Mouse (Mus musculus) small intestine, adult 2 months (tissue): ENCODE measurements around the gene Ino80e. TPM values are rescaled to one million over a fixed set of nuclear protein-coding genes. Genes with fewer than 3 reads are reported as not detected.
A peak's percentile ranks its signal among the peaks of the same experiment; 100 is the strongest.

Experiments used
- H3K27ac ChIP-seq: fragments of 200-500 bp; 2 replicates; pipeline ENCODE4 v1.5.1; 2012; ENCODE audit warnings: low read depth, low read length, control low read depth, inconsistent platforms; ENCODE audit not compliant: insufficient read depth
- H3K27me3 ChIP-seq: fragments of 200-500 bp; 2 replicates; pipeline ENCODE4 v1.6.1; 2012; ENCODE audit warnings: mild to moderate bottlenecking, moderate library complexity, low read length, inconsistent platforms; ENCODE audit not compliant: control insufficient read depth, insufficient read depth
- H3K36me3 ChIP-seq: fragments of 200-500 bp; 2 replicates; pipeline ENCODE4 v1.6.1; 2012; ENCODE audit warnings: mild to moderate bottlenecking, low read length, control low read depth, inconsistent platforms; ENCODE audit not compliant: control insufficient read depth, insufficient read depth
- H3K4me1 ChIP-seq: fragments of 200-500 bp; 2 replicates; pipeline ENCODE4 v1.6.1; 2012; ENCODE audit warnings: low read length, inconsistent platforms, mixed read lengths; ENCODE audit not compliant: control insufficient read depth, insufficient read depth, insufficient read length
- H3K4me3 ChIP-seq: fragments of 200-500 bp; 2 replicates; pipeline ENCODE4 v1.5.1; 2012; ENCODE audit warnings: low read depth, mild to moderate bottlenecking, control low read depth, inconsistent platforms, low read length, moderate library complexity
- CTCF ChIP-seq: fragments of 200-500 bp; IDR thresholded peaks from 2 replicates; pipeline ENCODE4 v1.5.1; 2012; ENCODE audit warnings: low read depth, mild to moderate bottlenecking, control low read depth, inconsistent platforms, low read length, moderate library complexity, mixed read lengths; ENCODE audit not compliant: insufficient replicate concordance, insufficient read length; ENCODE audit errors: extremely low read depth
- POLR2A ChIP-seq: fragments of 200-500 bp; IDR thresholded peaks from 2 replicates; pipeline ENCODE4 v1.6.1; 2012; ENCODE audit warnings: low read depth, mild to moderate bottlenecking, control low read depth, inconsistent platforms, low read length, moderate library complexity
- WGBS: fragments of 180-500 bp; shearing (Covaris S2); methylation state at CpG from one replicate; pipeline ENCODE4 v1.1.7; 2018; 5-methylcytosine and 5-hydroxymethylcytosine counted together
- polyA plus RNA-seq: library from polyadenylated mRNA; depleted of rRNA; stranded (reverse); fragments of >200 nt; gene quantifications from 2 replicates; pipeline ENCODE4 v1.2.3, GENCODE M21; 2012

The Ino80e gene
- polyA plus RNA-seq, 1 experiment, result 42.8 TPM

DNA sequence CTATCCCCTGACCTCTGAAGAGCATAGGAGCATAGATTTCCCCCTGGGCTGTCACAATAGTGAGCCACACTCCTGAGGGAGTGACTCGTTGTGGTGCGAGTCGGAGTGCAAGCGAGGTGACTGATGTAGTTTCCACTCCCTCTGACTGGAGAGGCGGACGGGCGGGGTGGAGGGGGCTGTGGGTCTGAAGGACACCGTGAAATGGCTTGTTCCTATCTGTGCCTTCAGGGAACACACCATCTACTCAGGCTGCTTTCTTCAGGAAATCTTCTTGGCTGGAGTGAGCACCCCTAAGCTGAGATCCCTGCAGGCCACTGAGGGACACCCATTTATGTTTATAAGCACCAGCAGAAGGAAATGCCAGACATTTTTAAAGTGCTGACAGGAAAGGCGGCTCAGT lies 39.4 kb downstream of the Ino80e start:
- no peak for TF ChIP-seq POLR2A
- no peak for TF ChIP-seq CTCF
- 43% methylated on average over 9 of the region's 9 CpGs for WGBS
- Histone ChIP-seq H3K4me1 (no peaks in the 10 kb centered on the region; the same call in 1 of the 2 replicates), H3K4me3 (no peak overlapping the region; the same call in 1 of the 2 replicates), H3K36me3 (no peaks in the 10 kb centered on the region), H3K27ac (0 out of 2 replicates have a peak overlapping the region, but pooled peaks have one; percentile 3), H3K27me3 (peaks cover 25% of the 10 kb centered on the region)

DNA sequence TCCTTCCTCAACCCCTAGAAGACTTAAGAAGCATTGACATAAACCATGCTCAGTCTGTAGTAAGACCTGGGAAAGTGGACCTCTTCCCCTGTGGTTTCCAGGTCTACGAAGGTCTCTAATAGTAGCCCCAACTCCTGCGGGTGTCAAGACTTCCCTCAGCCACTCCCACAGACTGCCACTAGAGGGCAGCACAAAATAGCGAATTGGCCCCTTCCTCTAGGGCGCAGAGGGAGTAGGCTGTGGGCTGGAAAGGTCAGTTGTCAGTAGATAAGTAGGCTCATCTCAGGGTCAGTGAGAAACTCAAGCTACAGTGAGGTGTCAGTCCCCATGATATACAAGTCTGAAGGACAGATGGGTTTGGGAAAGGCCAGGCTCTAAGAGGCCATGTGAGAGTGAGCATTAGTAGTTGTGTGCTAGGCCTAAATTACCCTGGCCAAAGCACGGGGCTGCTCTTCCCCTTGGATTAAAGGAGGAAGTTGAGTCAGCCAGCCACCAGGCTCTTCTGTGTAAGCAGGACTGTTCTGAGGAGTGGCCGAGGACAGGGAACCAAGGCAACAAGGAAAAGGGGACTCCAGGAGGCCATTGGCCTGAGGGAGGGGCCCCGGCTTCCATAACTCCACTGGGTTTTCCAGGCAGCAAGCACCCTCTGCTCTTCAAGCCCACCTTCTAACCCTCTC lies 40.2 kb downstream of the Ino80e start:
- 25% methylated on average over 7 of the region's 7 CpGs for WGBS
- H3K27ac ChIP-seq, result no peak overlapping the region
- H3K4me3 ChIP-seq, result no peak overlapping the region
- H3K4me1 ChIP-seq, result no peaks in the 10 kb centered on the region; the same call in 1 of the 2 replicates
- peaks cover 25% of the 10 kb centered on the region for H3K27me3 ChIP-seq
- peak; percentile 97; the same call in 1 of the 2 replicates for TF ChIP-seq CTCF
- TF ChIP-seq POLR2A, result no peak
- no peaks in the 10 kb centered on the region for H3K36me3 ChIP-seq

DNA sequence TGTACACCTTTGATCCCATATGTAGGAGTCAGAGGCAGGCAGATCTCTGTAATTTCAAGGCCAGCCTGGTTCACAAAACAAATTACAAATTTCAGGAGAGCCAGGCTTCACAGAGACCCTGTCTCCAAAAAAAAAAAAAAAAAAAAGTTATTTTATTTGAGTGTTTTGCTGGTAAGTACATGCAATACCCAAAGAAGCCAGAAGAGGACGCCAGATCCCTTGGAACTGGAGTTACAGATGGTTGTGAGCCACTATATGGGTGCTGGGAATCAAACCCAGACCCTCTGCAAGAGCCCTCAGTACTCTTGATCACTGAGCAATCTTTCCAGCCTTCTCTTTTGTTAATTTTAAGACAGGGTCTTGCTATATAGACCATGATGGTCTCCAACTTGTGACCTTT lies 43.4 kb downstream of the Ino80e start:
- WGBS, result 29% methylated on average over 1 of the region's 1 CpGs
- Histone ChIP-seq H3K27ac (no peak overlapping the region), H3K36me3 (no peaks in the 10 kb centered on the region), H3K4me1 (no peaks in the 10 kb centered on the region; the same call in 1 of the 2 replicates), H3K4me3 (no peak overlapping the region), H3K27me3 (peaks cover 13% of the 10 kb centered on the region)
- TF ChIP-seq POLR2A, result no peak
- TF ChIP-seq CTCF, result no peak

DNA sequence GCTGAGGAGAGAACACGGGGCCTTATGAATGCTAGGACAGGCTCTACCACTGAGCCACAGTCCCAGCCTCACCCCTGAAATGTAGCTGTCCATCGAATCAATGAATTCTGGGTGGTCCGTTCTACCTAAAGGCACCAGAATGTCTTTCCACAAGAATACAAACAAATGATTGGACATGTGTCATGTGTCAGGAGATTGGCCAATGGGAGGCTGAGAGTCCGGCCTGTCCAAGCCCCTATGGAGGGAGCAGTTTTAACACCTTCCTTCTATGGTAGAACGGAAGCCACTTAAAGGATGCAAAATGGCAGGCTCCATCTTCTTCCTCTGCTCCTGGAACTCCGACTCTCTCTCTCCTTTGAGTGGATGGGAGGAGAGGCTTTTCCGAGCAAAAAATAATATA lies 44.6 kb downstream of the Ino80e start:
- WGBS, result 80% methylated on average over 7 of the region's 7 CpGs
- no peak for TF ChIP-seq CTCF
- no peak for TF ChIP-seq POLR2A
- Histone ChIP-seq H3K4me3 (no peak overlapping the region), H3K36me3 (no peaks in the 10 kb centered on the region), H3K27me3 (peaks cover 2% of the 10 kb centered on the region; the same call in 1 of the 2 replicates), H3K27ac (no peak overlapping the region), H3K4me1 (no peaks in the 10 kb centered on the region)

DNA sequence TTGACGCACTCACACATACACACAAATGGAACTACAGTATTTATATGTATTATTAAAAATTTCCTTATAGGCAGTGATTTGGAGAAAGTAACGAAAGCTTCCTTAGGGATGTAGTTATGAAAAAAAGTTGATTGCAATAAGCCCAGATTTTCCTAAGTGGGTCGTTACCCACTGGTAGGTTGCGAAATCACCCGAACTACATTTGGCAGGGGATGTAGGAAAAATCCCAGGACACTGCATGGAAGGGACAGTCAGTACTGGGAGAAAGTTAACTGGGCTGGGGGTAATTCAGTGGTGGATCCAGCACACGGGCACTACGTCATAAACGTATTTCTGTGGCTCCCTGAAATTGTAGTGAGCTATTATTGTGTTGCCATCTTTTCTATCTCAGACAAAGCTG lies 45.7 kb downstream of the Ino80e start:
- no peak overlapping the region for H3K27ac ChIP-seq
- no peak overlapping the region for H3K4me3 ChIP-seq
- H3K4me1 ChIP-seq, result no peaks in the 10 kb centered on the region
- no peaks in the 10 kb centered on the region for H3K27me3 ChIP-seq
- H3K36me3 ChIP-seq, result no peaks in the 10 kb centered on the region
- WGBS, result 69% methylated on average over 8 of the region's 8 CpGs
- TF ChIP-seq CTCF (no peak), POLR2A (no peak)

DNA sequence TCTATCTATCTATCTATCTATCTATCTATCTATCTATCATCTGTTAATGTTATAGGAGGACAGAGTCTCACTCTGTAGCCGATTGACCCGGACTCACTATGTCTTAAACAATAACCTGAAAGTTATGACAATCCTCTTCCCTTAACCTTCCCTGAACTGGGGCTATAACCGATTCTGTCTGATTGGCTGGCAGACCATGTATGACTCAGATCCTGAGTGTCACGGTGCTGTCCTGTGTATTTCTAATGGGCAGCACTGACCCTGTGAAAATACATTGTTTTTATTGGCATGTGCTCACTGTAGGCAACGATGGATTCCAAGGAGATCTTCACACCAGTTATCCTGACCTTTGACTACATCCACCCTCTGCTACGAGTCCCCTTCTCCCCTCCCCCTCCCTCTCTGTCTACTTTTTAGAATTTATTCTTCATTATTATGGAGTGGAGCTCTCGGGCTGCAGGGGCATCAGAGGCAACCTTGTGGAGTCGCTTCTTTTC lies 46.4 kb downstream of the Ino80e start:
- H3K27ac ChIP-seq, result no peak overlapping the region
- no peak overlapping the region for H3K4me3 ChIP-seq
- 51% methylated on average over 8 of the region's 8 CpGs for WGBS
- H3K4me1 ChIP-seq, result no peaks in the 10 kb centered on the region
- no peaks in the 10 kb centered on the region for H3K27me3 ChIP-seq
- TF ChIP-seq POLR2A (no peak), CTCF (no peak)
- no peaks in the 10 kb centered on the region for H3K36me3 ChIP-seq

DNA sequence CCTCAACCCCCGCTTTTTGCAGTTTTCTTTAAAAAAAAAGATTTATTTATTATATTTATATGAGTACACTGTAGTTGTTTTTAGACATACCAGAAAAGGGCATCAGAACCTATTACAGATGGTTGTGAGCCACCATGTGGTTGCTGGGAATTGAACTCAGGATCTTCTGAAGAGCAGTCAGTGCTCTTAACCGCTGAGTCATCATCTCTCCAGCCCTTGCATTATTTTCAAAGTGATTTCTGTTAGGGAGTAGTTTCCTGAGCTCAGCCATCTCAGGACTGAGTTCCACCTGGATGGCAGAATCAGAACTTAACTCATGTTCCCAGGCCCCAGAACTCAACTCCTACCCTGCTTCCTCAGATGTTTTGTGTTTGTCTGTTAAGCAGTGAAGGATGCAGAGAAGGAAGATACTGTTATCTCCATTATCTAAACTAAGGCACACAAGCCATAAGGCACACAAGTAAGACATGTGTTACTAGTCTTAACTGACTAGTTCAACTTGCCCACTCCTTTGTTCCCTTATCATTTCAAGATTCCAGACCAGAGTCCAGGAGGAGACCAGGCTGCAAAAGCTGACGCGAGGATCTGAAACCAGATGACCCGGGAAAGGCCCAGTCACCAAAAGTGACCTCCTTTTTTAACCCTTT lies 52.3 kb downstream of the Ino80e start:
- WGBS, result 41% methylated on average over 5 of the region's 5 CpGs
- H3K27ac ChIP-seq, result no peak overlapping the region
- H3K4me1 ChIP-seq, result peaks cover 18% of the 10 kb centered on the region
- no peaks in the 10 kb centered on the region for H3K36me3 ChIP-seq
- TF ChIP-seq CTCF (no peak), POLR2A (no peak)
- no peak overlapping the region for H3K4me3 ChIP-seq
- no peaks in the 10 kb centered on the region for H3K27me3 ChIP-seq
